Mouse (Mus musculus) small intestine, adult 2 months (tissue): ENCODE data around the gene Kif9.

Source experiments
- CTCF ChIP-seq: fragments of 200-500 bp; IDR thresholded peaks from 2 replicates; pipeline ENCODE4 v1.5.1; 2012; ENCODE audit warnings: low read depth, mild to moderate bottlenecking, control low read depth, inconsistent platforms, low read length, moderate library complexity, mixed read lengths; ENCODE audit not compliant: insufficient replicate concordance, insufficient read length; ENCODE audit errors: extremely low read depth
- POLR2A ChIP-seq: fragments of 200-500 bp; IDR thresholded peaks from 2 replicates; pipeline ENCODE4 v1.6.1; 2012; ENCODE audit warnings: low read depth, mild to moderate bottlenecking, control low read depth, inconsistent platforms, low read length, moderate library complexity

DNA sequence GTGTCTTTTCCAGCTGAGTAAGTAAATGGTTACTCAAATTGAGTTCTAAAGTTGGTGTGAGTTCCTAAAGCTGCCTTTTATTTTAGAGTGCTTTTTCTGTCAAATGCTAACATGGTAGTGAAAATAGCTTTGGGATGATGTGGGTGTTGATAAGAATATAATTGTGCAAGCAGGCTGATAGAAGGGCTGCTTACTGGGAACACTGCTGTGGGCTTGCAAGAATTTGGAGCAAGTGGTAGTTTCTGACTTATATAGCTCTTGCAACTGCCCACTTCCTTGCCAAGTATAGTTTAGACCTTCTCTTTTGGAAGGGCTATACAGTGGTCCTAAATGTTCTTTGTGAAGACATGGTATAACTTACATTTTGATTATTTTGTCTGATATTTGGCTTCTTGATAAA, 61.8 kb downstream of the Kif9 start:
- no peak for TF ChIP-seq CTCF
- no peak for TF ChIP-seq POLR2A
